Mouse (Mus musculus): ENCODE measurements around the gene St6galnac5. TPM values are rescaled to one million over a fixed set of nuclear protein-coding genes. Genes with fewer than 3 reads are reported as not detected.

Gene St6galnac5
- polyA plus RNA-seq, 1 experiment from 2014 or later, result 0.67 TPM

GRCm38 (mm10) chr3:152933737-152934136 is 48.3 kb downstream of the St6galnac5 start:
- no peaks in the 10 kb centered on the region for H3K27me3 ChIP-seq
- ChIA-PET CTCF (interaction anchor here (2.2 kb wide), 1 partner anchor 9 kb away, joined by 9 read pairs; no protein-coding TSS in a partner anchor), POLR2A (no interaction called here)
- DNase-seq (ENCODE audit: low read depth, low spot score), result no peak
- ATAC-seq, result no peak
- TF ChIP-seq CTCF (IDR thresholded peaks at IDR 0.05), result no peak
- in situ Hi-C loops (cut with MboI; ENCODE audit: low pct_unique_long_range_greater_than_20kb), result no loop called here

- POLR2A ChIA-PET, result no interaction called here
- CTCF ChIA-PET, result interaction anchor here (0.8 to 2.2 kb wide), 4 partner anchors 10 to 61 kb away, joined by 3 to 9 read pairs (median 4); no protein-coding TSS in a partner anchor
- in situ Hi-C loops (cut with MboI; ENCODE audit: low pct_unique_long_range_greater_than_20kb), result no loop called here
- no peaks in the 10 kb centered on the region for H3K27me3 ChIP-seq
- no peak for TF ChIP-seq CTCF (IDR thresholded peaks at IDR 0.05)
- ATAC-seq (no peak), DNase-seq (ENCODE audit: low read depth, low spot score) (no peak)
Observed at GRCm38 (mm10) chr3:152932544-152932943, 49.5 kb downstream of the St6galnac5 start.

GRCm38 (mm10) chr3:152932096-152932495 is 50.0 kb downstream of the St6galnac5 start:
- no peaks in the 10 kb centered on the region for H3K27me3 ChIP-seq
- DNase-seq (ENCODE audit: low read depth, low spot score), result no peak
- in situ Hi-C loops (cut with MboI; ENCODE audit: low pct_unique_long_range_greater_than_20kb), result no loop called here
- ATAC-seq, result no peak
- ChIA-PET CTCF (interaction anchor here (0.8 to 2.2 kb wide), 4 partner anchors 9 to 61 kb away, joined by 3 to 9 read pairs (median 4); no protein-coding TSS in a partner anchor), POLR2A (no interaction called here)
- no peak for TF ChIP-seq CTCF (IDR thresholded peaks at IDR 0.05)

GRCm38 (mm10) chr3:152931354-152931753 is 50.7 kb downstream of the St6galnac5 start:
- POLR2A ChIA-PET, result no interaction called here
- ATAC-seq, result no peak
- no peaks in the 10 kb centered on the region for H3K27me3 ChIP-seq
- in situ Hi-C loops (cut with MboI; ENCODE audit: low pct_unique_long_range_greater_than_20kb), result no loop called here
- DNase-seq (ENCODE audit: low read depth, low spot score), result no peak
- CTCF ChIA-PET, result interaction anchor here (2.2 kb wide), 1 partner anchor 11 kb away, joined by 9 read pairs; no protein-coding TSS in a partner anchor
- TF ChIP-seq CTCF (IDR thresholded peaks at IDR 0.05), result no peak

GRCm38 (mm10) chr3:152929788-152930281 is 52.2 kb downstream of the St6galnac5 start:
- POLR2A ChIA-PET, result no interaction called here

GRCm38 (mm10) chr3:152929256-152929787 is 52.7 kb downstream of the St6galnac5 start:
- CTCF ChIA-PET, result interaction anchor here (1.3 to 6.0 kb wide), 4 partner anchors 13 to 40 kb away, joined by 3 to 38 read pairs (median 4); no protein-coding TSS in a partner anchor
- POLR2A ChIA-PET, result no interaction called here
- in situ Hi-C loops (cut with MboI; ENCODE audit: low pct_unique_long_range_greater_than_20kb), result no loop called here
- no peak for DNase-seq (ENCODE audit: low read depth, low spot score)
- ATAC-seq, result no peak
- TF ChIP-seq CTCF (IDR thresholded peaks at IDR 0.05), result no peak
- H3K27me3 ChIP-seq, result no peaks in the 10 kb centered on the region

More at GRCm38 (mm10) chr3:152929788-152930281, 52.2 kb downstream of the St6galnac5 start:
- ATAC-seq (no peak), DNase-seq (ENCODE audit: low read depth, low spot score) (no peak)
- TF ChIP-seq CTCF (IDR thresholded peaks at IDR 0.05), result no peak
- in situ Hi-C loops (cut with MboI; ENCODE audit: low pct_unique_long_range_greater_than_20kb), result no loop called here
- H3K27me3 ChIP-seq, result no peaks in the 10 kb centered on the region
- CTCF ChIA-PET, result interaction anchor here (1.6 to 6.0 kb wide), 3 partner anchors 13 to 24 kb away, joined by 3 to 38 read pairs (median 4); no protein-coding TSS in a partner anchor

- no peak for TF ChIP-seq CTCF (IDR thresholded peaks at IDR 0.05)
- POLR2A ChIA-PET, result no interaction called here
- H3K27me3 ChIP-seq, result no peaks in the 10 kb centered on the region
- in situ Hi-C loops (cut with MboI; ENCODE audit: low pct_unique_long_range_greater_than_20kb), result no loop called here
- no peak for ATAC-seq
- no peak for DNase-seq (ENCODE audit: low read depth, low spot score)
- CTCF ChIA-PET, result interaction anchor here (1.2 to 6.0 kb wide), 5 partner anchors 10 to 55 kb away, joined by 3 to 38 read pairs (median 3); no protein-coding TSS in a partner anchor
Observed at GRCm38 (mm10) chr3:152928287-152928975, 53.6 kb downstream of the St6galnac5 start.

- in situ Hi-C loops (cut with MboI; ENCODE audit: low pct_unique_long_range_greater_than_20kb), result no loop called here
- no peaks in the 10 kb centered on the region for H3K27me3 ChIP-seq
- TF ChIP-seq CTCF (IDR thresholded peaks at IDR 0.05), result no peak
- DNase-seq (ENCODE audit: low read depth, low spot score), result no peak
- POLR2A ChIA-PET, result no interaction called here
- no peak for ATAC-seq
- CTCF ChIA-PET, result interaction anchor here (1.3 to 6.0 kb wide), 3 partner anchors 16 to 37 kb away, joined by 3 to 38 read pairs (median 3); no protein-coding TSS in a partner anchor
Observed at GRCm38 (mm10) chr3:152926166-152926565, 55.9 kb downstream of the St6galnac5 start.

- ChIA-PET CTCF (interaction anchor here (1.3 to 6.0 kb wide), 3 partner anchors 10 to 30 kb away, joined by 3 to 38 read pairs (median 5); no protein-coding TSS in a partner anchor), POLR2A (no interaction called here)
- no peaks in the 10 kb centered on the region for H3K27me3 ChIP-seq
- ATAC-seq (no peak), DNase-seq (ENCODE audit: low read depth, low spot score) (no peak)
- in situ Hi-C loops (cut with MboI; ENCODE audit: low pct_unique_long_range_greater_than_20kb), result no loop called here
- no peak for TF ChIP-seq CTCF (IDR thresholded peaks at IDR 0.05)
Observed at GRCm38 (mm10) chr3:152925364-152925763, 56.7 kb downstream of the St6galnac5 start.

GRCm38 (mm10) chr3:152923530-152923929 is 58.5 kb downstream of the St6galnac5 start:
- ATAC-seq, result no peak
- H3K27me3 ChIP-seq, result no peaks in the 10 kb centered on the region
- DNase-seq (ENCODE audit: low read depth, low spot score), result no peak
- no peak for TF ChIP-seq CTCF (IDR thresholded peaks at IDR 0.05)
- in situ Hi-C loops (cut with MboI; ENCODE audit: low pct_unique_long_range_greater_than_20kb), result no loop called here
- POLR2A ChIA-PET, result no interaction called here
- CTCF ChIA-PET, result interaction anchor here (1.1 to 2.0 kb wide), 4 partner anchors 9 to 34 kb away, joined by 3 to 6 read pairs (median 5); no protein-coding TSS in a partner anchor

GRCm38 (mm10) chr3:152920365-152920764 is 61.7 kb downstream of the St6galnac5 start:
- ChIA-PET CTCF (interaction anchor here (0.9 kb wide), 3 partner anchors 10 to 137 kb away, joined by 3 read pairs; no protein-coding TSS in a partner anchor), POLR2A (no interaction called here)
- in situ Hi-C loops (cut with MboI; ENCODE audit: low pct_unique_long_range_greater_than_20kb), result no loop called here
- TF ChIP-seq CTCF (IDR thresholded peaks at IDR 0.05), result no peak
- ATAC-seq (peak; percentile 94), DNase-seq (ENCODE audit: low read depth, low spot score) (peak; percentile 75)
- H3K27me3 ChIP-seq, result no peaks in the 10 kb centered on the region

All from Patski (cell line).